In genomic region chr12:112721424-112722239, GRCm38 (mm10) we compare ENCODE assay signal across 7 mouse cellular contexts. TPM values are rescaled to one million over a fixed set of nuclear protein-coding genes. Genes with fewer than 3 reads are reported as not detected.
DNase-seq lines count a peak whose midpoint lies in the region; ATAC-seq and TF ChIP-seq lines count a peak whose summit lies in the region.

No protein-coding gene starts in this region.

- H3K4me1 ChIP-seq in embryonic facial prominence, embryonic 13.5 days = peaks cover 37% of the 10 kb centered on the region
- H3K4me1 ChIP-seq in hindbrain, embryonic 14.5 days (replicated peaks; ENCODE audit: control insufficient read depth, insufficient read depth, low read length) = peaks cover 38% of the 10 kb centered on the region
- peaks cover 9% of the 10 kb centered on the region; the same call in 1 of the 2 replicates for H3K4me1 ChIP-seq in midbrain, postnatal 0 days (ENCODE audit: insufficient read depth, low read length)

- TF ChIP-seq CTCF in midbrain, postnatal 0 days (IDR thresholded peaks at IDR 0.05) = no peak

- peak overlapping the region; percentile 87 for H3K27ac ChIP-seq in embryonic facial prominence, embryonic 13.5 days
- H3K27ac ChIP-seq in hindbrain, embryonic 14.5 days = peak overlapping the region; percentile 43
- peak overlapping the region; percentile 67 for H3K27ac ChIP-seq in midbrain, postnatal 0 days (ENCODE audit: low read depth, low read length)

- H3K4me2 ChIP-seq in embryonic facial prominence, embryonic 13.5 days = peak overlapping the region; percentile 89
- H3K4me2 ChIP-seq in hindbrain, embryonic 14.5 days (replicated peaks) = peak overlapping the region; percentile 84
- H3K4me2 ChIP-seq in midbrain, postnatal 0 days (ENCODE audit: low read depth, low read length, poor library complexity, severe bottlenecking) = peak overlapping the region; percentile 91

- peaks cover 11% of the 10 kb centered on the region for H3K36me3 ChIP-seq in embryonic facial prominence, embryonic 13.5 days
- peaks cover 16% of the 10 kb centered on the region for H3K36me3 ChIP-seq in hindbrain, embryonic 14.5 days (replicated peaks; ENCODE audit: control insufficient read depth, insufficient read depth)
- no peaks in the 10 kb centered on the region for H3K36me3 ChIP-seq in midbrain, postnatal 0 days (ENCODE audit: insufficient read depth, low read length)

- peaks cover 19% of the 10 kb centered on the region for H3K27me3 ChIP-seq in embryonic facial prominence, embryonic 13.5 days
- H3K27me3 ChIP-seq in hindbrain, embryonic 14.5 days (ENCODE audit: control insufficient read depth, insufficient read depth, low read length) = peaks cover 11% of the 10 kb centered on the region
- H3K27me3 ChIP-seq in midbrain, postnatal 0 days (ENCODE audit: insufficient read depth, low read length) = no peaks in the 10 kb centered on the region

- peak overlapping the region; percentile 89 for H3K9ac ChIP-seq in embryonic facial prominence, embryonic 13.5 days
- peak overlapping the region; percentile 94 for H3K9ac ChIP-seq in hindbrain, embryonic 14.5 days
- H3K9ac ChIP-seq in midbrain, postnatal 0 days (replicated peaks; ENCODE audit: low read length, poor library complexity, severe bottlenecking) = peak overlapping the region; percentile 96

- H3K4me3 ChIP-seq in embryonic facial prominence, embryonic 13.5 days = peak overlapping the region; percentile 92
- peak overlapping the region; percentile 89 for H3K4me3 ChIP-seq in hindbrain, embryonic 14.5 days (replicated peaks; ENCODE audit: low read length)
- peak overlapping the region; percentile 86 for H3K4me3 ChIP-seq in midbrain, postnatal 0 days (ENCODE audit: low read depth, low read length)

- H3K9me3 ChIP-seq in embryonic facial prominence, embryonic 13.5 days = no peaks in the 10 kb centered on the region
- no peaks in the 10 kb centered on the region for H3K9me3 ChIP-seq in hindbrain, embryonic 14.5 days (ENCODE audit: control insufficient read depth, low read length)
- H3K9me3 ChIP-seq in midbrain, postnatal 0 days (ENCODE audit: low read length) = no peaks in the 10 kb centered on the region

- DNase-seq in ES-CJ7 (ENCODE audit: low read depth, low spot score) (peak; percentile 84), liver (peak; percentile 75)
- DNase-seq in hindbrain, embryonic 14.5 days (ENCODE audit: low spot score) = peak; percentile 56
- DNase-seq in midbrain, postnatal 0 days (ENCODE audit: low spot score) = peak; percentile 41
- DNase-seq in thymus, postnatal 25 days = peak; percentile 54

- WGBS in embryonic facial prominence, embryonic 13.5 days = 2% methylated on average over 45 of the region's 69 CpGs
- WGBS in hindbrain, embryonic 14.5 days = 4% methylated on average over 38 of the region's 69 CpGs
- WGBS in midbrain, postnatal 0 days = 3% methylated on average over 51 of the region's 69 CpGs

- ATAC-seq in activated CD4-positive, CD25-positive, alpha-beta regulatory T cell, adult 4 months = peak; percentile 33
- ATAC-seq in embryonic facial prominence, embryonic 13.5 days (ENCODE audit: insufficient number of reproducible peaks, insufficient read depth, low FRiP score, low TSS enrichment, low read depth) = peak; percentile 52
- ATAC-seq in hindbrain, embryonic 14.5 days (ENCODE audit: low FRiP score) = peak; percentile 53
- peak; percentile 11 for ATAC-seq in midbrain, postnatal 0 days (ENCODE audit: low FRiP score)

RNA-seq across cellular contexts. Expression of gene Cep170b, which starts 1.4 kb away (rescaled TPM):
- polyA plus RNA-seq in activated CD4-positive, CD25-positive, alpha-beta regulatory T cell, adult 4 months (2017; shearing (Covaris generic)) = 1 to 10 TPM; 2.3 to 2.5 TPM
- polyA plus RNA-seq in embryonic facial prominence, embryonic 13.5 days (2015; fragmentation: Nextera tagmentation; extraction: Ambion mirVana) = 13.8 and 16.7 TPM in 2 replicates
- polyA plus RNA-seq in hindbrain, embryonic 14.5 days (2014; fragmentation: Nextera tagmentation; extraction: Ambion mirVana) = 39.5 and 41.9 TPM in 2 replicates
- 125 and 140 TPM in 2 replicates for total RNA-seq in midbrain, postnatal 0 days (2014; rRNA removed)
- 42.7 and 46.4 TPM in 2 replicates for polyA plus RNA-seq in midbrain, postnatal 0 days (2015; fragmentation: Nextera tagmentation; extraction: Ambion mirVana)

RNA-seq across cellular contexts. Expression of gene Pld4, which starts 38.8 kb away (rescaled TPM):
- 1 to 10 TPM in 1 of 2 experiments, under 1 TPM in 1; 0.50 to 4.7 TPM for polyA plus RNA-seq in activated CD4-positive, CD25-positive, alpha-beta regulatory T cell, adult 4 months (2017; shearing (Covaris generic))
- polyA plus RNA-seq in embryonic facial prominence, embryonic 13.5 days (2015; fragmentation: Nextera tagmentation; extraction: Ambion mirVana) = 6.1 and 7.3 TPM in 2 replicates
- 7.1 and 7.9 TPM in 2 replicates for polyA plus RNA-seq in hindbrain, embryonic 14.5 days (2014; fragmentation: Nextera tagmentation; extraction: Ambion mirVana)
- total RNA-seq in midbrain, postnatal 0 days (2014; rRNA removed) = 12.2 and 12.6 TPM in 2 replicates
- 8.8 TPM in 2 replicates for polyA plus RNA-seq in midbrain, postnatal 0 days (2015; fragmentation: Nextera tagmentation; extraction: Ambion mirVana)

RNA-seq across cellular contexts. Expression of gene Zbtb42, which starts 43.0 kb away (rescaled TPM):
- 1 to 10 TPM; 2.2 to 2.6 TPM for polyA plus RNA-seq in activated CD4-positive, CD25-positive, alpha-beta regulatory T cell, adult 4 months (2017; shearing (Covaris generic))
- polyA plus RNA-seq in embryonic facial prominence, embryonic 13.5 days (2015; fragmentation: Nextera tagmentation; extraction: Ambion mirVana) = 2.3 and 3.1 TPM in 2 replicates
- polyA plus RNA-seq in hindbrain, embryonic 14.5 days (2014; fragmentation: Nextera tagmentation; extraction: Ambion mirVana) = 2.2 and 4.7 TPM in 2 replicates
- total RNA-seq in midbrain, postnatal 0 days (2014; rRNA removed) = 0.94 and 1.5 TPM in 2 replicates
- 1.2 and 1.8 TPM in 2 replicates for polyA plus RNA-seq in midbrain, postnatal 0 days (2015; fragmentation: Nextera tagmentation; extraction: Ambion mirVana)

RNA-seq across cellular contexts. Expression of gene Akt1, which starts 46.9 kb away (rescaled TPM):
- 10 to 100 TPM; 17.3 to 23.5 TPM for polyA plus RNA-seq in activated CD4-positive, CD25-positive, alpha-beta regulatory T cell, adult 4 months (2017; shearing (Covaris generic))
- polyA plus RNA-seq in embryonic facial prominence, embryonic 13.5 days (2015; fragmentation: Nextera tagmentation; extraction: Ambion mirVana) = 49.7 and 60.0 TPM in 2 replicates
- polyA plus RNA-seq in hindbrain, embryonic 14.5 days (2014; fragmentation: Nextera tagmentation; extraction: Ambion mirVana) = 69.2 and 70.3 TPM in 2 replicates
- total RNA-seq in midbrain, postnatal 0 days (2014; rRNA removed) = 201 and 208 TPM in 2 replicates
- 93.1 and 93.3 TPM in 2 replicates for polyA plus RNA-seq in midbrain, postnatal 0 days (2015; fragmentation: Nextera tagmentation; extraction: Ambion mirVana)

Comparison
In these comparisons a context has a peak if more than half of its experiments do, and no peak if none do; other contexts are left out.
1. Peak in every context shown above with its lines: DNase-seq, ATAC-seq, H3K4me3 ChIP-seq and H3K27ac ChIP-seq.